Mouse (Mus musculus): ENCODE measurements around the gene P3h4.

DNA sequence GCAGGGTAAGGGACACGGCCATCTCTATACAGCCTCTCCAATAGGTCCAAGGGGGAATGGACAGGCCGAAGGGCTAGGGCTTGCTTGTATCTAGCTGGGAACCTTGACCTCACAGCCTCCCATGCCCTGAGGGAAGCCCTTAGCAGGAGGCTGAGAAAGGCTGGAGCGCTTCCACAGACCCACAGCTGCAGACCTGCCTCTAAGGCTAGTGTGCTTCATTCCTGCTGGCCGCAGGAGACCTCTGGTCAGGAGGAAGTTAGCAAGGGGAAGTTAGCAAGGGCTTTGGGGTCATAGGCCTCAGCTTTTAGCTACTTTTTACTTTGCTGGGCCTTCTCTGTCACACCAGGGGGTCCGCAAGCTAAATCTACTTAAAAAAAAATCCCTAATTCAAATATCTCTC is 36.2 kb downstream of the P3h4 start:
- TF ChIP-seq POLR2A (IDR thresholded peaks at IDR 0.05; ENCODE audit: insufficient read length, low read depth) (no peak), USF1 (IDR thresholded peaks at IDR 0.05; ENCODE audit: low read depth) (no peak), MAX (IDR thresholded peaks at IDR 0.05; ENCODE audit: low read depth) (no peak), CEBPB (IDR thresholded peaks at IDR 0.05; ENCODE audit: insufficient read depth, poor library complexity, severe bottlenecking) (no peak), TCF3 (IDR thresholded peaks at IDR 0.05; ENCODE audit: insufficient read length, low read depth) (no peak), E2F4 (IDR thresholded peaks at IDR 0.05; ENCODE audit: insufficient read depth) (no peak), TCF12 (IDR thresholded peaks at IDR 0.05; ENCODE audit: insufficient read depth, poor library complexity, severe bottlenecking) (no peak), POLR2AphosphoS2 (IDR thresholded peaks at IDR 0.05; ENCODE audit: insufficient read length, low read depth) (no peak)
